Mouse (Mus musculus) lung, embryonic 14.5 days (tissue): ENCODE measurements at regions not wholly inside any gene's neighbourhood (a gene's known extent, or its start where the extent isn't known, plus 50 kb on each side); places are given as distances from the start of the nearest gene placed in this dataset.
"Not testable (repeated sequence)": the region's sequence is repeated elsewhere in the genome, so short reads cannot be mapped to it uniquely, and the experiment has no call there.

Experiments used
- ATAC-seq: fragments of 200-750 bp; cut with Nextera tagmentation; 2 replicates; pipeline ENCODE4 v1.8.0; 2017; ENCODE audit warnings: mild to moderate bottlenecking, moderate TSS enrichment, moderate library complexity; ENCODE audit not compliant: insufficient read depth
- DNase-seq: peaks from one replicate; pipeline ENCODE4 v3.0.0-alpha.2; 2015
- H3K27ac ChIP-seq: fragments of 300-500 bp; sonication (generic); 2 replicates; pipeline ENCODE4 v1.5.1; 2014; ENCODE audit warnings: low read depth, mild to moderate bottlenecking, moderate library complexity
- H3K27me3 ChIP-seq: fragments of 300-500 bp; sonication (generic); 2 replicates; pipeline ENCODE4 v1.6.1; 2014; ENCODE audit warnings: low read length, control low read depth; ENCODE audit not compliant: insufficient read depth
- H3K36me3 ChIP-seq: fragments of 300-500 bp; sonication (generic); 2 replicates; pipeline ENCODE4 v1.6.1; 2014; ENCODE audit warnings: control low read depth; ENCODE audit not compliant: insufficient read depth
- H3K4me1 ChIP-seq: fragments of 300-500 bp; sonication (generic); 2 replicates; pipeline ENCODE4 v1.6.1; 2014; ENCODE audit warnings: antibody characterized with exemption, control low read depth; ENCODE audit not compliant: insufficient read depth
- H3K4me2 ChIP-seq: fragments of 300-500 bp; sonication (generic); 2 replicates; pipeline ENCODE4 v1.6.1; 2014; ENCODE audit warnings: mild to moderate bottlenecking
- H3K4me3 ChIP-seq: fragments of 300-500 bp; sonication (generic); 2 replicates; pipeline ENCODE4 v1.5.1; 2014; ENCODE audit warnings: low read depth, low read length
- H3K9ac ChIP-seq: fragments of 300-500 bp; sonication (generic); 2 replicates; pipeline ENCODE4 v1.6.1; 2014
- H3K9me3 ChIP-seq: fragments of 300-500 bp; sonication (generic); 2 replicates; pipeline ENCODE4 v1.6.1; 2016; ENCODE audit warnings: low read depth, low read length, control low read depth
- CTCF ChIP-seq: IDR thresholded peaks from 2 replicates; pipeline ENCODE4 v1.5.1; 2016; ENCODE audit warnings: antibody characterized with exemption, low read depth
- WGBS: fragments of 180-500 bp; shearing (Covaris S2); extraction: QIAGEN DNeasy Blood & Tissue Kit; methylation state at CpG from one replicate; pipeline ENCODE4 v1.1.7; 2014; 5-methylcytosine and 5-hydroxymethylcytosine counted together

GRCm38 (mm10) chr10:95745254-95745653 lies 72.0 kb upstream of the Anapc15-ps start:
- no peak for DNase-seq
- WGBS = 96% methylated on average over 2 of the region's 2 CpGs

GRCm38 (mm10) chr10:95743627-95744026 lies 70.4 kb upstream of the Anapc15-ps start:
- Histone ChIP-seq H3K9me3 (no peaks in the 10 kb centered on the region), H3K4me3 (no peak overlapping the region), H3K4me1 (no peaks in the 10 kb centered on the region), H3K4me2 (no peak overlapping the region), H3K27ac (no peak overlapping the region), H3K9ac (no peak overlapping the region), H3K27me3 (no peaks in the 10 kb centered on the region), H3K36me3 (no peaks in the 10 kb centered on the region)
- TF ChIP-seq CTCF = no peak
- WGBS = 78% methylated on average over 6 of the region's 6 CpGs
- ATAC-seq = no peak
- DNase-seq = no peak

More at GRCm38 (mm10) chr10:95745254-95745653, 72.0 kb upstream of the Anapc15-ps start:
- Histone ChIP-seq H3K27me3 (no peaks in the 10 kb centered on the region), H3K9ac (no peak overlapping the region), H3K4me1 (no peaks in the 10 kb centered on the region), H3K4me2 (no peak overlapping the region), H3K9me3 (no peaks in the 10 kb centered on the region), H3K27ac (no peak overlapping the region), H3K4me3 (no peak overlapping the region), H3K36me3 (no peaks in the 10 kb centered on the region)
- TF ChIP-seq CTCF = no peak
- no peak for ATAC-seq

GRCm38 (mm10) chr10:95739421-95739820 lies 66.2 kb upstream of the Anapc15-ps start:
- TF ChIP-seq CTCF = no peak
- no peaks in the 10 kb centered on the region for H3K4me1 ChIP-seq
- H3K4me2 ChIP-seq = no peak overlapping the region
- no peaks in the 10 kb centered on the region for H3K36me3 ChIP-seq
- H3K4me3 ChIP-seq = no peak overlapping the region
- 78% methylated on average over 4 of the region's 4 CpGs for WGBS
- no peak overlapping the region for H3K27ac ChIP-seq
- no peaks in the 10 kb centered on the region for H3K27me3 ChIP-seq
- no peak for ATAC-seq
- DNase-seq = no peak
- H3K9me3 ChIP-seq = no peaks in the 10 kb centered on the region
- no peak overlapping the region for H3K9ac ChIP-seq

- ATAC-seq, H3K36me3 ChIP-seq, H3K27ac ChIP-seq, H3K4me1 ChIP-seq, H3K9me3 ChIP-seq, H3K27me3 ChIP-seq, H3K9ac ChIP-seq, H3K4me3 ChIP-seq, DNase-seq, H3K4me2 ChIP-seq: not testable (repeated sequence)
- 72% methylated on average over 5 of the region's 5 CpGs for WGBS
These were observed 63.5 kb upstream of the Anapc15-ps start for GRCm38 (mm10) chr10:95736743-95737142.

GRCm38 (mm10) chr10:95731001-95731400 lies 57.8 kb upstream of the Anapc15-ps start:
- no peaks in the 10 kb centered on the region for H3K27me3 ChIP-seq
- H3K4me3 ChIP-seq = no peak overlapping the region
- H3K9me3 ChIP-seq = no peaks in the 10 kb centered on the region; the same call in 1 of the 2 replicates
- ATAC-seq (no peak), DNase-seq (no peak)
- H3K36me3 ChIP-seq = no peaks in the 10 kb centered on the region
- no peak for TF ChIP-seq CTCF
- H3K4me2 ChIP-seq = no peak overlapping the region
- no peak overlapping the region for H3K27ac ChIP-seq
- 86% methylated on average over 10 of the region's 10 CpGs for WGBS
- H3K9ac ChIP-seq = no peak overlapping the region
- H3K4me1 ChIP-seq = no peaks in the 10 kb centered on the region

DNA sequence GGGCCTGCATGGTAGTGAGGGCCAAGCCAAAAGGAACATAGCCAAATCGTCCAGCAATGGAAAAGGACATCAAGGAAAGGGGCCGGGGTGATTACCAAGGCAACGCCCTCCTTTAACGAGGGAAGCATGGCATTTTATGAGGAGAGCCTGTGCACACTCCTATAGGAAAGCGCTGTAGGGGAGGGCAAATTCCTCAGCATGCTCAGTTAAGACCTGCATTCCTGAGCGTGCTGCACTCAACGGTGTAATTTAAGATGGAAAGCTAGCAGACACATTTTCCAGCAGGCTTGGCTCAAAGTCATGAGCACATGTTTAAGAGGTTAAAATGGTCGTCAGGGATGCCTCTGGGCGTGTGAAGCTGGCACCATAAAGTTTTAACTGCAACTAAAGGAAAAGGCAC lies 56.6 kb upstream of the Anapc15-ps start:
- Histone ChIP-seq H3K9me3 (no peaks in the 10 kb centered on the region; the same call in 1 of the 2 replicates), H3K4me2 (no peak overlapping the region), H3K36me3 (no peaks in the 10 kb centered on the region), H3K9ac (no peak overlapping the region), H3K27ac (no peak overlapping the region), H3K4me3 (no peak overlapping the region), H3K4me1 (no peaks in the 10 kb centered on the region), H3K27me3 (no peaks in the 10 kb centered on the region)
- peak; percentile 73 for DNase-seq
- WGBS = 29% methylated on average over 9 of the region's 9 CpGs
- ATAC-seq = peak; percentile 86
- TF ChIP-seq CTCF = no peak

GRCm38 (mm10) chr10:95725910-95726309 lies 52.7 kb upstream of the Anapc15-ps start:
- TF ChIP-seq CTCF = no peak
- no peaks in the 10 kb centered on the region for H3K36me3 ChIP-seq
- peak; percentile 38 for DNase-seq
- H3K4me1 ChIP-seq = no peaks in the 10 kb centered on the region
- H3K9ac ChIP-seq = no peak overlapping the region; the same call in 1 of the 2 replicates
- no peak overlapping the region for H3K4me3 ChIP-seq
- H3K4me2 ChIP-seq = no peak overlapping the region
- 36% methylated on average over 5 of the region's 5 CpGs for WGBS
- H3K27me3 ChIP-seq = no peaks in the 10 kb centered on the region
- ATAC-seq = no peak
- peak overlapping the region; percentile 43; the same call in 1 of the 2 replicates for H3K27ac ChIP-seq
- H3K9me3 ChIP-seq = no peaks in the 10 kb centered on the region

DNA sequence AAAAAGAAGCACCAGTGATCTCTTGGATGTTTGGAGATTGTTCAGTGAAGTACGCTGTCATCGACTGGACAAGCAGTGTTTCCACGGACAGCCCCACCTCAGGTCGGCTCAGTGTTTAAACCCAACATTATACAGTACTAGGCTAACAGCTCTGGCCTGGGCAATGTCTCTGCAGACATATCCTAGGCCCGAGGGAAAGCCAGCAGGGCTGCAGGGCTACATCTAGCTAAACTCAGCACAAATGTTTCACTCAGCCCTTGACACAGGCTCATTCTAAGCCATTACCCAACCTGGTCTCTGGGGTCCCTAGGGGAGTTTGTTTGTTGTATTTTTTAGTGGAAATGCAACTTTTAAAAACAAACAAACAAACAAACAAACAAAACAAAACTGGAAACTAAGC lies 52.1 kb upstream of the Anapc15-ps start:
- ATAC-seq (no peak), DNase-seq (no peak)
- Histone ChIP-seq H3K4me2 (no peak overlapping the region), H3K27me3 (no peaks in the 10 kb centered on the region), H3K27ac (no peak overlapping the region; the same call in 1 of the 2 replicates), H3K4me1 (no peaks in the 10 kb centered on the region), H3K9me3 (no peaks in the 10 kb centered on the region), H3K4me3 (no peak overlapping the region), H3K9ac (no peak overlapping the region), H3K36me3 (no peaks in the 10 kb centered on the region)
- 70% methylated on average over 5 of the region's 5 CpGs for WGBS
- TF ChIP-seq CTCF = no peak
